Mouse (Mus musculus): ENCODE measurements around the gene Uchl4. TPM values are rescaled to one million over a fixed set of nuclear protein-coding genes. Genes with fewer than 3 reads are reported as not detected.

Uchl4 gene
- polyA plus RNA-seq, 1 experiment from 2014 or later: 1.7 TPM

DNA sequence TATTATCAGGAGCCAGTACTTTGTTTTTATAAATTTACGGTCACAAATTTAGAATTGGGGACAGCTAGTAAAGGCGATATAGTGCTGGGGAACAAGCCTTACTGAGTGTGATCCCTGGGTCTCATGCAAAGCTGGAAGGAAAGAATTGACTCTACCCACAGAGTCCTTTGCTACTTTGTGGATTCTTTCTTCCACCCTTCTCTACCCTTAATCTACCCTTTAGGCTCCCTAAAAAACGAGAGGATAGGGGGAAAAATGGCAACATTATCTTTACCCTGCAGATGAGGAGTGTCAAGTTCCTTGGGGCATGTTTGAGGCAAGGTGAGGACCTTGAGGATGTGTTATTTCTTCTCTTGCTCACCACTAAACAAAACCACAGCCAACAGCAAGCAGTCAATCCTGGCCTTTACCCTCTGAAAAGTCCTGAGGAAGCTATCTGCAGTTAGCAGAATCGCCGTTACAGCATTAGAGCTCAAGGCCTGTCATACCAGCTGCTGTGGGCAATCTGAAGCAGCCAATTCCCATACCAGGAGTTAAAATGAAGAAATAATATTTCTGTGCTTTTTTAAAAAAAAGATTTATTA lies 47.5 kb downstream of the Uchl4 start:
- Histone ChIP-seq H3K4me3 (ENCODE audit: low read depth, low read length) (peak overlapping the region; percentile 80), H3K9ac (ENCODE audit: low read length) (peak overlapping the region; percentile 97), H3K27me3 (ENCODE audit: control insufficient read depth, insufficient read depth, low read length) (no peaks in the 10 kb centered on the region), H3K36me3 (ENCODE audit: control insufficient read depth, insufficient read depth, low read length) (0 out of 2 replicates have a peak, but pooled peaks cover 2% of the 10 kb centered on the region), H3K9me3 (ENCODE audit: control insufficient read depth, low read length) (no peaks in the 10 kb centered on the region), H3K4me1 (ENCODE audit: control insufficient read depth, insufficient read depth, low read length) (peaks cover 7% of the 10 kb centered on the region), H3K27ac (ENCODE audit: low read depth, low read length) (no peak overlapping the region), H3K4me2 (ENCODE audit: low read depth) (peak overlapping the region; percentile 55)
- DNase-seq (ENCODE audit: low spot score): no peak
- WGBS: 71% methylated on average over 5 of the region's 5 CpGs
- ATAC-seq (ENCODE audit: insufficient read depth, low FRiP score, low TSS enrichment): no peak

Small RNAs within 50 kb of the gene (microRNA-seq; reads per million reads assigned to microRNA genes)
- not detected for gene Gm24106

Other genes starting within 250 kb of the Uchl4 start
- gene Smad6, start 213.1 kb upstream of the Uchl4 start, polyA plus RNA-seq (2014; fragmentation: Nextera tagmentation; extraction: Ambion mirVana): 6.8 and 7.7 TPM in 2 replicates
- not detected in 2 replicates for gene Lctl, start 118.1 kb upstream of the Uchl4 start, polyA plus RNA-seq (2014; fragmentation: Nextera tagmentation; extraction: Ambion mirVana)
- 22.2 and 24.0 TPM in 2 replicates for gene Zwilch, start 62.1 kb upstream of the Uchl4 start, polyA plus RNA-seq (2014; fragmentation: Nextera tagmentation; extraction: Ambion mirVana)
- 1,092 and 1,168 TPM in 2 replicates for gene Rpl4, start 61.8 kb upstream of the Uchl4 start, polyA plus RNA-seq (2014; fragmentation: Nextera tagmentation; extraction: Ambion mirVana)
- 28.4 and 31.7 TPM in 2 replicates for gene Snapc5, start 55.9 kb upstream of the Uchl4 start, polyA plus RNA-seq (2014; fragmentation: Nextera tagmentation; extraction: Ambion mirVana)
- gene Map2k1, start 18.4 kb downstream of the Uchl4 start, polyA plus RNA-seq (2014; fragmentation: Nextera tagmentation; extraction: Ambion mirVana): 81.0 and 84.5 TPM in 2 replicates
- gene Tipin, start 46.4 kb downstream of the Uchl4 start, polyA plus RNA-seq (2014; fragmentation: Nextera tagmentation; extraction: Ambion mirVana): 218 and 240 TPM in 2 replicates
- gene Dis3l, start 106.1 kb downstream of the Uchl4 start, polyA plus RNA-seq (2014; fragmentation: Nextera tagmentation; extraction: Ambion mirVana): 25.4 and 25.6 TPM in 2 replicates
- gene Megf11, start 150.4 kb downstream of the Uchl4 start, polyA plus RNA-seq (2014; fragmentation: Nextera tagmentation; extraction: Ambion mirVana): 4.7 and 5.7 TPM in 2 replicates